Mouse (Mus musculus): ENCODE measurements around the gene Gm49776. TPM values are rescaled to one million over a fixed set of nuclear protein-coding genes. Genes with fewer than 3 reads are reported as not detected.

Gene Gm49776
- not detected for total RNA-seq (2023)

GRCm38 (mm10) chr16:18258221-18258620 lies at the start of gene Gm49776:
Gm49776 (minus strand) TSS chr16:18258321.

GRCm38 (mm10) chr16:18289067-18289588 lies 31.0 kb upstream of the Gm49776 start, which contains the start of gene Dgcr8:
Dgcr8 (minus strand) TSS chr16:18289246.

DNA sequence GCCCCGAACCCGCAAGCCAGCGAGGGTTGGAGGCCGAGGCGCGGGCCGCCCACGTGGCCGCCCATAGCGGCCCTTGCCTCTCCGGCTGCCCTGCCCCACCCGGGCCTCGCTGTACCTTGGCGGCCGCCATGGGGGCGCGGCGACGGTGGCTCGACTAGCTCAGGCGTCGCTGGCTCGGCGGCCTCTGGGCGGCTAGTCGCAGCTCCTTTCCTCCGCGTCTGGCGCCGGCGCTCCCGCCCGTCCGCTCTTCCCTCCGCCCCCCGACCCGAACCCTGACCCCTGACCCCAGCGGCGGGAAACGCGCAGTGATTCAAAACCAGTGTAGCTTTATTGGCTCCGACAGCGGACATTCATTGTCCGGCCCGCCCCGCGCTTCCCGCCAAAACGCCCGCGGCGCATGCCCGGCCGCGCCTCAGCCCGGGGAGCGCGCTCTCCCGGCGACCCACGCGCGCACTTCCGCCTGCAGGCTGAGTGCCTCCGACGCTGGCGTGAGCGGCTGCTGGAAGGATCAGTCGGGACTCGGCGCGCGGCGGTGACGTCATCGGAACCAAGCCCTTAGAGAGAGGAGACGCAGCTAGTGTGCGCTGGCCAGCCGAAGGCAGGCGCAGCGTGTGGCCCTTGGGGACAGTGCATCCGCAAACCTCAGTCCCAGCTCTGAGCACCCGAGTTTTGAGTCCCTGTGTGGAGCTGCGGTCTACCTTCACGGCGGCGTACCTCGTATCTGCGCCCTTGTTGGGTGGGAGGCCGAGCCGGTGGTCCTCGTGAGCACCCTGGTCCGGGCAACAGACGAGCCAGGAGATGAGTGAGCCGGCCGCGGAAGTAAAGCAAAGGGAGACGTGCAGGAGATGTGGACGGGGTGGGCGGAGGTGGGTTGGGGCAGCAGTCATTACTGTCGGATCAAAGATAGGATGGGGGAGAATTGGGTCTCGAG lies 9.4 kb downstream of the Gm49776 start, which contains the start of the genes Trmt2a and Ranbp1:
TSS of gene Trmt2a (plus strand) at position 247 of the 931 bp plus-strand sequence.
TSS of gene Ranbp1 (minus strand) at position 300 of the 931 bp plus-strand sequence.

GRCm38 (mm10) chr16:18234671-18235388 lies 23.3 kb downstream of the Gm49776 start, which contains the start of gene Zdhhc8:
Zdhhc8 (minus strand) TSS chr16:18235136.

GRCm38 (mm10) chr16:18217579-18217978 lies 40.5 kb downstream of the Gm49776 start, which contains the start of gene Ccdc188:
Ccdc188 (plus strand) TSS chr16:18217879.

Other genes starting within 250 kb of the Gm49776 start
- gene Dgcr6, start 205.5 kb downstream of the Gm49776 start, total RNA-seq (2023): 10 to 100 TPM in 1 of 2 experiments, 1 to 10 TPM in 1; 7.5 to 10.2 TPM
- 1 to 10 TPM; 4.9 to 6.8 TPM for gene Prodh, start 168.1 kb downstream of the Gm49776 start, total RNA-seq (2023)
- not detected for gene Rtn4r, start 130.7 kb downstream of the Gm49776 start, total RNA-seq (2023)
- gene Ccdc188, start 40.4 kb downstream of the Gm49776 start, total RNA-seq (2023): not detected
- gene Zdhhc8, start 23.2 kb downstream of the Gm49776 start, total RNA-seq (2023): 10 to 100 TPM; 32.9 to 39.7 TPM
- gene Trmt2a, start 9.6 kb downstream of the Gm49776 start, total RNA-seq (2023): 10 to 100 TPM; 76.2 to 88.4 TPM
- 100 to 1,000 TPM in 1 of 2 experiments, 10 to 100 TPM in 1; 97.6 to 107 TPM for gene Ranbp1, start 9.6 kb downstream of the Gm49776 start, total RNA-seq (2023)
- gene Dgcr8, start 30.9 kb upstream of the Gm49776 start, total RNA-seq (2023): 10 to 100 TPM; 53.5 to 60.6 TPM
- gene Tango2, start 89.8 kb upstream of the Gm49776 start, total RNA-seq (2023): 10 to 100 TPM; 46.6 to 57.9 TPM
- gene Arvcf, start 89.9 kb upstream of the Gm49776 start, total RNA-seq (2023): 1 to 10 TPM; 4.9 TPM
- gene Txnrd2, start 168.1 kb upstream of the Gm49776 start, total RNA-seq (2023): 10 to 100 TPM; 17.8 to 19.8 TPM
- gene Comt, start 168.5 kb upstream of the Gm49776 start, total RNA-seq (2023): 10 to 100 TPM; 13.4 to 18.8 TPM
- gene Gnb1l, start 240.4 kb upstream of the Gm49776 start, total RNA-seq (2023): 10 to 100 TPM; 11.5 to 14.6 TPM
- gene Rtl10, start 240.6 kb upstream of the Gm49776 start, total RNA-seq (2023): 10 to 100 TPM in 1 of 2 experiments, 1 to 10 TPM in 1; 8.9 to 13.0 TPM

Data from T-cell, adult 66 days (primary cell).